Mouse (Mus musculus) midbrain, embryonic 11.5 days (tissue): ENCODE data around the gene Kbtbd12. TPM values are rescaled to one million over a fixed set of nuclear protein-coding genes. Genes with fewer than 3 reads are reported as not detected.
A peak's percentile ranks its signal among the peaks of the same experiment; 100 is the strongest.

Experiments used
- ATAC-seq: fragments of 200-750 bp; cut with Nextera tagmentation; 2 replicates; pipeline ENCODE4 v1.8.0; 2017; ENCODE audit warnings: moderate TSS enrichment, moderate library complexity; ENCODE audit not compliant: low FRiP score
- DNase-seq: peaks from one replicate; pipeline ENCODE4 v3.0.0; 2015; ENCODE audit warnings: low spot score; ENCODE audit errors: missing footprints
- H3K27ac ChIP-seq: fragments of 300-500 bp; sonication (generic); 2 replicates; pipeline ENCODE4 v1.5.1; 2014; ENCODE audit warnings: low read depth, low read length
- H3K27me3 ChIP-seq: fragments of 300-500 bp; sonication (generic); 2 replicates; pipeline ENCODE4 v1.6.1; 2014; ENCODE audit warnings: mild to moderate bottlenecking, low read length, moderate library complexity, mixed read lengths; ENCODE audit not compliant: control insufficient read depth, insufficient read depth
- H3K36me3 ChIP-seq: fragments of 300-500 bp; sonication (generic); 2 replicates; pipeline ENCODE4 v1.6.1; 2014; ENCODE audit warnings: mild to moderate bottlenecking, low read length, moderate library complexity, mixed read lengths; ENCODE audit not compliant: control insufficient read depth, insufficient read depth
- H3K4me1 ChIP-seq: fragments of 300-500 bp; sonication (generic); 2 replicates; pipeline ENCODE4 v1.6.1; 2014; ENCODE audit warnings: low read length; ENCODE audit not compliant: control insufficient read depth, insufficient read depth
- H3K4me2 ChIP-seq: fragments of 300-500 bp; sonication (generic); 2 replicates; pipeline ENCODE4 v1.6.1; 2014; ENCODE audit warnings: mild to moderate bottlenecking, moderate library complexity
- H3K4me3 ChIP-seq: fragments of 300-500 bp; sonication (generic); 2 replicates; pipeline ENCODE4 v1.5.1; 2014; ENCODE audit warnings: low read depth, low read length
- H3K9ac ChIP-seq: fragments of 300-500 bp; sonication (generic); 2 replicates; pipeline ENCODE4 v1.6.1; 2014; ENCODE audit warnings: low read length
- H3K9me3 ChIP-seq: fragments of 300-500 bp; sonication (generic); 2 replicates; pipeline ENCODE4 v1.6.1; 2016; ENCODE audit warnings: low read length; ENCODE audit not compliant: control insufficient read depth
- WGBS: fragments of 180-500 bp; shearing (Covaris S2); extraction: QIAGEN DNeasy Blood & Tissue Kit; methylation state at CpG from one replicate; pipeline ENCODE4 v1.1.7; 2014; 5-methylcytosine and 5-hydroxymethylcytosine counted together
- polyA plus RNA-seq: library from polyadenylated mRNA; unstranded; fragments of >200 nt; fragmentation: Nextera tagmentation; extraction: Ambion mirVana; gene quantifications from 2 replicates; pipeline ENCODE4 v1.2.1, GENCODE M21; 2014

Gene Kbtbd12
- polyA plus RNA-seq, 1 experiment from 2014 or later, result not detected

DNA sequence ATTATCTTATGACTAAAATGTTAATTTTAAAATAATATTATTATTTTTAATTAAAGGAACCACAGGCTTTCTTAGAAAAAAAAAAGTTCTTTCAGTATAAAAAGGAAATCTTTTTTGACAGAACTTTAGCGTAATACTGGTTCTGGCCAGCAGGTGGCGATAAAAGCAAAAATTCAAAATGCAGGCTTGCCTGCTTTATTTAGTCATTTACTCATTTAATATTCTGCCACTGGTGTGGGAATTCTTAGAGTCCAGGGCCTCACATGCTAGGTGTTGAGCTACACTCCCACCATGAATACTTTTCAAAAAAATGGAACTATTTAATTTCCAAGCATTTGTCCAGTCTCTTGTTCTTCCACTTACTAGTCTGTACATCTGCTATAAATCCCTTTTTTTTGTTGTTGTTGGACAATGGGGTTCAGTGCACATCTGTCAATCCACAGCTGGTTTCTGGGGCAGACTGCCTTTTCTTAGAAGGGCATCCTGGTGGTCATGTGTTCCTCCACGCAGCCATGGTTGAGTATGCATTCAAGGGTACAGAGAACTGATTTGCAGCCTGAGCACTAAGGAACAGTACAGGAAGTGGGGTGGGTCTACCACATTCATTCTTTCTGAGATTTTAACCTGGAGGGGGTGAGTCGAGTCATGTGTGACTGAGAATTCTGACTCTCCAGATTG, 88.5 kb downstream of the Kbtbd12 start:
- Histone ChIP-seq H3K27me3 (peaks cover 2% of the 10 kb centered on the region), H3K4me1 (peaks cover 9% of the 10 kb centered on the region), H3K27ac (no peak overlapping the region), H3K9ac (no peak overlapping the region), H3K4me3 (no peak overlapping the region), H3K9me3 (no peaks in the 10 kb centered on the region), H3K36me3 (no peaks in the 10 kb centered on the region), H3K4me2 (no peak overlapping the region)
- peak; percentile 98 for DNase-seq
- 29% methylated on average over 4 of the region's 4 CpGs for WGBS
- ATAC-seq, result 0 out of 2 replicates have a peak, but pooled peaks have one; percentile 29

DNA sequence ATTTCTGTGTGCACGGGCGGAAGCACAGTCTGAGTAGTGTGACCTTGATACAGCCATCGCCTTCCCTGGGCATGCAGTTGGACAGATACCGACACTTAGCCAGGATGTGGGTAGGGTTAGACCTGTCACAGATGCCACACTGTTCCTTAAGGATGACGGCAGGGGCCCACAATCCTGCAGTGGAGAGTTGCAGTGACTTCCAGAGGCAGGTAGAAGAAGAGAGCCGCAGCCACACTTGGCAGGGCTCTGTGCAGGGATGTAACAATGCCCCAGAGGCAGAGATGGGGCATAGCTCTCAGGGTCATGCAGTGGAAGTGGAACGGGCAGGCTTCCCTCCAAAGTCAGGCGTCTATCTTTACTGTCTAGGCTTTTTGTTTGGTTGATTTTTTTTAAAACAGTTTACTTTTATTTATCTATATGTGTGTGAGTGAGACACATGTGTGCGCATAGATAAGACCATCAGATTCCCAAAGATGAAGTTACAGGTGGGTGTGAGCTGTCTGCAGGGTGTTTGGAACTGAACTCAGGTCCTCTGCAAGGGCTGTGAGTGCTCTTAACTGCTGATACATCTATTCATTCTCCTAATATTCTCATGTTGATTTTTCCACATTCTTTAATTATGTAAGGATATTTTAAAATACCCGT, 89.2 kb downstream of the Kbtbd12 start:
- DNase-seq (no peak), ATAC-seq (no peak)
- no peak overlapping the region for H3K4me3 ChIP-seq
- no peak overlapping the region for H3K27ac ChIP-seq
- H3K27me3 ChIP-seq, result peaks cover 2% of the 10 kb centered on the region
- no peak overlapping the region for H3K9ac ChIP-seq
- H3K4me2 ChIP-seq, result no peak overlapping the region
- peaks cover 9% of the 10 kb centered on the region for H3K4me1 ChIP-seq
- 84% methylated on average over 10 of the region's 10 CpGs for WGBS
- no peaks in the 10 kb centered on the region for H3K36me3 ChIP-seq
- H3K9me3 ChIP-seq, result no peaks in the 10 kb centered on the region

DNA sequence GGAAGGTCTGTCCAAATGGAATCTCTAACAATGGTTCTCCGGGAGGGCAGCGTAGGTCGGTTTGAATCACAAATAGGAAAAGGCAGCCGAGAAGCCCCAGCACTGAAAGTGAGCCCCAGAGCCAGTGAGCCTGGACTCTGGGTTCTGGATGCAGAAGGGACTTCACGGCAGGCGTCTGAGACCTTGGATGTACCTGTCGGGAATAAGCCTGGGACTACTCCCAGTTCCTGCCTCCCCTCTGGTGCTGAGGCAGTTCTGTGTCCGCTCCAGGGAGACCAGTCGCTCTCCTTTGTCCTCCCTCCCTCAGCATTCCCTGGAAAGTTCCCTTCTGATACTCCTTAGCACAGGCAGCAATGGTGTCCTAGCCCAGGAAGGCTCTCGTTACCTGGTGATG, 92.4 kb downstream of the Kbtbd12 start:
- no peak overlapping the region for H3K4me3 ChIP-seq
- no peaks in the 10 kb centered on the region for H3K9me3 ChIP-seq
- peak overlapping the region; percentile 54 for H3K9ac ChIP-seq
- WGBS, result 14% methylated on average over 10 of the region's 10 CpGs
- DNase-seq, result peak; percentile 92
- peaks cover 2% of the 10 kb centered on the region for H3K27me3 ChIP-seq
- peak overlapping the region; percentile 29 for H3K4me2 ChIP-seq
- ATAC-seq, result peak; percentile 36; the same call in 1 of the 2 replicates
- H3K36me3 ChIP-seq, result no peaks in the 10 kb centered on the region
- H3K4me1 ChIP-seq, result peaks cover 9% of the 10 kb centered on the region
- peak overlapping the region; percentile 72 for H3K27ac ChIP-seq

DNA sequence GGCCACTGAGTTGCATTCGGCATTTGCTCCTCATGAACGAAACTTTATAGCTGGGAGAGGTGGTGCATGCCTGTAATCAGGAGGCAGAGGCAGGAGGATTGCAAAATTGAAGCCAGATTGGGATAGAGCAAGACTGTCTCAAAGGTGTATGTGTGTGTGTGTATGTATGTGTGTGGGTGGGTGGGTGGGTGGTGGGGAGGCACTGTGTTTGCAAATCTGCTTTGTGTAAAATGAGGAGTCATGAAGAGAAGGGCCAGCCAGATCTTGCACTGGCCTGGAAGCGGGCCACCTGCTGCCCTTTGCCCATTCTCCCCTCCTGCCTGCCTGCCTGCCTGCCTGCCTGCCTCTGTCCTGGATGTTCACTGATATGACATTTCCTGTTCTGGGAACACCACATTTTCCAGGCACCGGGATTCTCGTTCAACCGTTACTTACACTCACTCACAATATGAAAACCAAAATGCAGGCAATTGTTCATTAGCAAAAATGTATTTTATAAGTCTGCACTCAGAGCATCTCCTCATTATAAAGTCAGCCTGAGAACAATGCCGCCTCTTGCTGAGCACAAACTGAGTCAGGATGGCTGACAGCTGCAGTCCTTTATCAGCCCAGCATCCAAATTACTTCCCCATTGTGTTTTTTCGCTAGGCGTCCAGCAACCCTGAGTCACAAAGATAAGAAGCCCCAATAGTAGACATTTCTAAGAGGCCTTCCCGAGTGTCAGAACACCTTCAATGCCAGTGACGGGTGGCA, 92.9 kb downstream of the Kbtbd12 start:
- DNase-seq, result no peak
- Histone ChIP-seq H3K4me3 (no peak overlapping the region), H3K27me3 (peaks cover 2% of the 10 kb centered on the region), H3K4me1 (peaks cover 9% of the 10 kb centered on the region), H3K36me3 (no peaks in the 10 kb centered on the region), H3K4me2 (peak overlapping the region; percentile 29), H3K9ac (peak overlapping the region; percentile 54), H3K9me3 (no peaks in the 10 kb centered on the region), H3K27ac (peak overlapping the region; percentile 72)
- peak; percentile 57; the same call in 1 of the 2 replicates for ATAC-seq
- 31% methylated on average over 11 of the region's 11 CpGs for WGBS

- WGBS, result 85% methylated on average over 3 of the region's 3 CpGs
- Histone ChIP-seq H3K27me3 (peaks cover 2% of the 10 kb centered on the region), H3K9ac (no peak overlapping the region), H3K9me3 (no peaks in the 10 kb centered on the region), H3K4me3 (no peak overlapping the region), H3K4me2 (no peak overlapping the region), H3K27ac (0 out of 2 replicates have a peak overlapping the region, but pooled peaks have one; percentile 40), H3K4me1 (peaks cover 9% of the 10 kb centered on the region), H3K36me3 (no peaks in the 10 kb centered on the region)
- DNase-seq (no peak), ATAC-seq (no peak)
These were observed 93.5 kb downstream of the Kbtbd12 start for GRCm38 (mm10) chr6:88544241-88544640.

DNA sequence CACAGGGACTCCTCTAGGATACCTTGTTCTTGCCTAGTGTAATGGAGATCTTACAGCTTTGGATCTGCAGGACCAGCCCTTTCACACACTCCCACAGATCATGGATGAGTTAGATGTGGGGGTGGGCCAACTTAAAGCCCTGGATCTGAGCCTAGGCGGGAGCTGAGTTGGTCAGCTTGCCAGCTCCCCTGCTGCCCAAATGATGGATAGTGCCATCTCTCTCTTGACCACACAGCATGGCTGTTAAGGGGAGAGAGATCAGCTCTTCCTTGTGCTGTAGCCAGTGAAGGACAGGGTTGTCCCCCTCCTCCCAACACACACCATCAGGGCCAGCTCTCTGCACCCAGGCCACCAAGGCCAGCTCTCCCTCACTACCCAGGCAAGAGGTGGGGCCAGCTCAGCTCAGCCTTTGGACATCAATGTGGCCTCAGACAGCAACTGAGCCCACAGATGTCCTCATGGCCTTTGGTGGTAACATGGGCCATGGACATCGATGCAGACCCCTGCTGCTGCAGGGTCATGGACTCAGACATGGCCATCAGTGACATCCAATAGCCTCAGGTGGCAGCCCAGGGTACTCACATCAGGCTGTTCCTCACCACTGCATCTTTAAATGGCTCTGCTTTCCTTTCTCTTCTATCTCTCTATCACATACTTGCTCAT, 97.5 kb downstream of the Kbtbd12 start:
- Histone ChIP-seq H3K27ac (no peak overlapping the region), H3K4me2 (no peak overlapping the region), H3K4me3 (no peak overlapping the region), H3K36me3 (no peaks in the 10 kb centered on the region), H3K27me3 (peaks cover 2% of the 10 kb centered on the region; the same call in 1 of the 2 replicates), H3K9me3 (no peaks in the 10 kb centered on the region), H3K4me1 (peaks cover 4% of the 10 kb centered on the region), H3K9ac (no peak overlapping the region)
- DNase-seq (no peak), ATAC-seq (no peak)
- 79% methylated on average over 2 of the region's 2 CpGs for WGBS

DNA sequence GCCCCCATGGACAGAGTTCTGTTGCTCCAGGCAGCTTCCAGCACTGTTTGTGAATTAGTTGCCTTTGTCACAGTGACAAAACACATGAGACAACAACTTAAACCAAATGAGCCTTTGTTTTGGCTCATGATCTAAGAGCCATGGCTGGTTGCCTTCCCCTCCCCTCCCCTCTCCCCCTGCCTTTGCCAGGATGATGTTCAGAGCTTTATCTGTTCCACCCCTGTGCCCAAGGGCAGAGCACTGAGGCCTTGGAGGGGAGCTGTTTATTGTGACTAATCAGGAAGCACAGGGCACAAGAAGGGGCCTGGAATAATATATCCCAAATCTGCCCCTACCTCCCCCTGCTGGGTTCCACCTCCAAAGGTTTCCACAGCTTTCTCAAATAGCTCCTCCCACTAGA, 107.4 kb downstream of the Kbtbd12 start:
- Histone ChIP-seq H3K4me2 (no peak overlapping the region), H3K9me3 (no peaks in the 10 kb centered on the region), H3K36me3 (no peaks in the 10 kb centered on the region), H3K27me3 (no peaks in the 10 kb centered on the region), H3K4me3 (no peak overlapping the region), H3K4me1 (no peaks in the 10 kb centered on the region), H3K27ac (no peak overlapping the region), H3K9ac (no peak overlapping the region)
- ATAC-seq, result no peak
- no peak for DNase-seq

DNA sequence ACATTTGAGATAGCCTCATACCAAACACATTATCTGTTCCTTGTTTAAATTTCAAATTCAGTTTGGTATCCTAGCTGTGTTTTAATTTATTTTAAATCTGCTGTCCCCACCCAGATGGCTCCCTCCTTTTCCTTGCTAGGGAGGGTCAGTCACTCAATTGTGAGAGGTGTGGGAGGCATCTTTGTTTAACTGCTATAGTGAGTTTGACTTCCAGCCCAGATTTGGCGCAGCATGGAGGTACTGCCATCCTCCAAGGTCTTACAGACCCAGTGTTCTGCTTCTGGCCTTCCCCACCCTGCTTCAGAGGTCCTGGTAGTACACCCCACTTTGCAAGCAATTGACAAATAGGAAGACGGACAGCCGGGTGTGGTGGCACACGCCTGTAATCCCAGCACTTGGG, 113.7 kb downstream of the Kbtbd12 start:
- Histone ChIP-seq H3K4me2 (no peak overlapping the region), H3K27me3 (no peaks in the 10 kb centered on the region), H3K36me3 (no peaks in the 10 kb centered on the region), H3K4me1 (peaks cover 2% of the 10 kb centered on the region; the same call in 1 of the 2 replicates), H3K4me3 (no peak overlapping the region), H3K9me3 (no peaks in the 10 kb centered on the region), H3K9ac (no peak overlapping the region), H3K27ac (no peak overlapping the region)
- DNase-seq, result no peak
- no peak for ATAC-seq
- WGBS, result 82% methylated on average over 4 of the region's 4 CpGs
